Mouse (Mus musculus) midbrain, postnatal 0 days (tissue): ENCODE results near the gene Rbm47. TPM values are rescaled to one million over a fixed set of nuclear protein-coding genes. Genes with fewer than 3 reads are reported as not detected.
A peak's percentile ranks its signal among the peaks of the same experiment; 100 is the strongest.

Experiments used
- ATAC-seq: fragments of 200-750 bp; cut with Nextera tagmentation; 2 replicates; pipeline ENCODE4 v1.8.0; 2017; ENCODE audit warnings: moderate number of reproducible peaks, mild to moderate bottlenecking, moderate TSS enrichment, moderate library complexity; ENCODE audit not compliant: low FRiP score
- DNase-seq: peaks from one replicate; pipeline ENCODE4 v3.0.0-alpha.2; 2015; ENCODE audit warnings: low spot score
- H3K27ac ChIP-seq: fragments of 300-500 bp; sonication (generic); 2 replicates; pipeline ENCODE4 v1.5.1; 2014; ENCODE audit warnings: low read depth, mild to moderate bottlenecking, low read length, mixed read lengths
- H3K27me3 ChIP-seq: fragments of 300-500 bp; sonication (generic); 2 replicates; pipeline ENCODE4 v1.6.1; 2014; ENCODE audit warnings: low read length, control low read depth, mixed read lengths; ENCODE audit not compliant: insufficient read depth
- H3K36me3 ChIP-seq: fragments of 300-500 bp; sonication (generic); 2 replicates; pipeline ENCODE4 v1.6.1; 2014; ENCODE audit warnings: low read length, control low read depth, mixed read lengths; ENCODE audit not compliant: insufficient read depth
- H3K4me1 ChIP-seq: fragments of 300-500 bp; sonication (generic); 2 replicates; pipeline ENCODE4 v1.6.1; 2014; ENCODE audit warnings: mild to moderate bottlenecking, control low read depth, antibody characterized with exemption, low read length, mixed read lengths; ENCODE audit not compliant: insufficient read depth
- H3K4me2 ChIP-seq: fragments of 300-500 bp; sonication (generic); 2 replicates; pipeline ENCODE4 v1.6.1; 2014; ENCODE audit warnings: low read depth, mild to moderate bottlenecking, low read length, mixed read lengths; ENCODE audit not compliant: poor library complexity, severe bottlenecking
- H3K4me3 ChIP-seq: fragments of 300-500 bp; sonication (generic); 2 replicates; pipeline ENCODE4 v1.5.1; 2014; ENCODE audit warnings: low read depth, mild to moderate bottlenecking, low read length, moderate library complexity
- H3K9ac ChIP-seq: fragments of 300-500 bp; sonication (generic); replicated peaks from 2 replicates; pipeline ENCODE4 v1.6.1; 2014; ENCODE audit warnings: mild to moderate bottlenecking, low read length, moderate library complexity, mixed read lengths; ENCODE audit not compliant: poor library complexity, severe bottlenecking
- H3K9me3 ChIP-seq: fragments of 300-500 bp; sonication (generic); 2 replicates; pipeline ENCODE4 v1.6.1; 2016; ENCODE audit warnings: low read length, control low read depth
- CTCF ChIP-seq: IDR thresholded peaks from 2 replicates; pipeline ENCODE4 v1.5.1; 2016; ENCODE audit warnings: antibody characterized with exemption, mild to moderate bottlenecking
- WGBS: fragments of 180-500 bp; shearing (Covaris S2); extraction: QIAGEN DNeasy Blood & Tissue Kit; methylation state at CpG from one replicate; pipeline ENCODE4 v1.1.7; 2014; 5-methylcytosine and 5-hydroxymethylcytosine counted together
- polyA plus RNA-seq: library from polyadenylated mRNA; unstranded; fragments of >200 nt; fragmentation: Nextera tagmentation; extraction: Ambion mirVana; gene quantifications from 2 replicates; pipeline ENCODE4 v1.2.1, GENCODE M21; 2015
- total RNA-seq: library from RNA; depleted of rRNA; stranded (reverse); fragments of >200 nt; gene quantifications from 2 replicates; pipeline ENCODE4 v1.2.3, GENCODE M21; 2014

Rbm47 gene
- total and polyA plus RNA-seq, 2 experiments from 2014 or later, result 1.4 to 2.5 TPM

- Histone ChIP-seq H3K27me3 (peaks cover 12% of the 10 kb centered on the region), H3K4me2 (no peak overlapping the region), H3K9ac (no peak overlapping the region), H3K4me1 (peaks cover 3% of the 10 kb centered on the region; the same call in 1 of the 2 replicates), H3K27ac (no peak overlapping the region), H3K36me3 (no peaks in the 10 kb centered on the region), H3K9me3 (no peaks in the 10 kb centered on the region), H3K4me3 (no peak overlapping the region)
- WGBS, result 33% methylated on average over 5 of the region's 5 CpGs
- no peak for DNase-seq
- no peak for ATAC-seq
- TF ChIP-seq CTCF, result no peak
Observed at GRCm38 (mm10) chr5:66153486-66153885, 19.4 kb downstream of the Rbm47 start.

GRCm38 (mm10) chr5:66151301-66152188 lies 21.4 kb downstream of the Rbm47 start:
- peaks cover 3% of the 10 kb centered on the region; the same call in 1 of the 2 replicates for H3K4me1 ChIP-seq
- H3K9me3 ChIP-seq, result no peaks in the 10 kb centered on the region
- 9% methylated on average over 36 of the region's 37 CpGs for WGBS
- peak overlapping the region; percentile 41 for H3K4me3 ChIP-seq
- H3K9ac ChIP-seq, result 0 out of 2 replicates have a peak overlapping the region, but pooled peaks have one; percentile 33
- TF ChIP-seq CTCF, result no peak
- peaks cover 12% of the 10 kb centered on the region for H3K27me3 ChIP-seq
- H3K27ac ChIP-seq, result no peak overlapping the region
- no peak for ATAC-seq
- H3K4me2 ChIP-seq, result peak overlapping the region; percentile 88
- no peaks in the 10 kb centered on the region for H3K36me3 ChIP-seq
- DNase-seq, result no peak

GRCm38 (mm10) chr5:66150706-66151300 lies 22.1 kb downstream of the Rbm47 start:
- no peak for TF ChIP-seq CTCF
- Histone ChIP-seq H3K27me3 (peaks cover 12% of the 10 kb centered on the region), H3K4me2 (peak overlapping the region; percentile 88), H3K9me3 (no peaks in the 10 kb centered on the region), H3K27ac (no peak overlapping the region), H3K4me3 (peak overlapping the region; percentile 41), H3K4me1 (peaks cover 3% of the 10 kb centered on the region; the same call in 1 of the 2 replicates), H3K9ac (peak overlapping the region; percentile 33; the same call in 1 of the 2 replicates), H3K36me3 (no peaks in the 10 kb centered on the region)
- DNase-seq (peak; percentile 12), ATAC-seq (peak; percentile 38; the same call in 1 of the 2 replicates)
- WGBS, result under 1% methylated on average over 43 of the region's 43 CpGs

- 4% methylated on average over 17 of the region's 18 CpGs for WGBS
- Histone ChIP-seq H3K4me1 (peaks cover 3% of the 10 kb centered on the region; the same call in 1 of the 2 replicates), H3K4me3 (peak overlapping the region; percentile 41), H3K36me3 (no peaks in the 10 kb centered on the region), H3K27me3 (peaks cover 12% of the 10 kb centered on the region), H3K27ac (no peak overlapping the region), H3K9ac (no peak overlapping the region), H3K4me2 (peak overlapping the region; percentile 88), H3K9me3 (no peaks in the 10 kb centered on the region)
- ATAC-seq (no peak), DNase-seq (no peak)
- TF ChIP-seq CTCF, result no peak
Observed at GRCm38 (mm10) chr5:66150106-66150705, 22.7 kb downstream of the Rbm47 start.

- H3K36me3 ChIP-seq, result no peaks in the 10 kb centered on the region
- WGBS, result 37% methylated on average over 3 of the region's 3 CpGs
- DNase-seq (no peak), ATAC-seq (no peak)
- no peak overlapping the region for H3K4me3 ChIP-seq
- peak overlapping the region; percentile 88; the same call in 1 of the 2 replicates for H3K4me2 ChIP-seq
- H3K27ac ChIP-seq, result no peak overlapping the region
- TF ChIP-seq CTCF, result no peak
- H3K9ac ChIP-seq, result no peak overlapping the region
- H3K4me1 ChIP-seq, result peaks cover 3% of the 10 kb centered on the region; the same call in 1 of the 2 replicates
- H3K27me3 ChIP-seq, result peaks cover 12% of the 10 kb centered on the region
- no peaks in the 10 kb centered on the region for H3K9me3 ChIP-seq
Observed at GRCm38 (mm10) chr5:66149571-66149970, 23.3 kb downstream of the Rbm47 start.
